Comparison of ENCODE assay signal across 9 mouse cellular contexts in genomic region chr7:18746189-18746860, GRCm38 (mm10). TPM values are rescaled to one million over a fixed set of nuclear protein-coding genes. Genes with fewer than 3 reads are reported as not detected.
DNase-seq lines count a peak whose midpoint lies in the region; ATAC-seq and TF ChIP-seq lines count a peak whose summit lies in the region.
"Had no signal": no experiment of that assay in that cellular context is flagged by ENCODE, and none has a peak within 500 bp of the region (broad histone marks: within the 10 kb centered on the region; RNA-seq: fewer than 3 reads in every experiment).

No protein-coding gene starts in this region.

- peaks cover 27% of the 10 kb centered on the region for H3K4me1 ChIP-seq in forebrain, embryonic 10.5 days
- H3K4me1 ChIP-seq in intestine, embryonic 15.5 days (replicated peaks), result no peaks in the 10 kb centered on the region; the same call in 1 of the 2 replicates

- peak overlapping the region; percentile 27; the same call in 1 of the 2 replicates for H3K4me3 ChIP-seq in layer of hippocampus, adult 2 months
- H3K4me3 ChIP-seq in forebrain, embryonic 10.5 days, result peak overlapping the region; percentile 45
- peak overlapping the region; percentile 29; the same call in 1 of the 2 replicates for H3K4me3 ChIP-seq in intestine, embryonic 15.5 days (replicated peaks)
- H3K4me3 ChIP-seq: left cerebral cortex, adult 2 months had no signal

- peak overlapping the region; percentile 58 for H3K4me2 ChIP-seq in intestine, embryonic 15.5 days (replicated peaks)

- TF ChIP-seq CTCF in layer of hippocampus, adult 2 months (conservative IDR thresholded peaks at IDR 0.05), result no peak

- H3K9ac ChIP-seq in intestine, embryonic 15.5 days, result no peak overlapping the region

- H3K36me3 ChIP-seq in forebrain, embryonic 10.5 days (replicated peaks), result no peaks in the 10 kb centered on the region
- no peaks in the 10 kb centered on the region for H3K36me3 ChIP-seq in intestine, embryonic 15.5 days

- no peak for DNase-seq in layer of hippocampus, adult 2 months (ENCODE audit: low spot score in 2 of 2)
- no peak for DNase-seq in layer of hippocampus, adult 18-20 months (ENCODE audit: low spot score in 2 of 2)
- peak; percentile 43 for DNase-seq in forebrain, embryonic 10.5 days (ENCODE audit: extremely low spot score, low spot score)
- DNase-seq in lung, postnatal 14 days, result peak; percentile 2
- DNase-seq in B cell, adult 2 months, result no peak
- no peak for DNase-seq in gastrocnemius, adult 18-20 months (ENCODE audit: low spot score)

- peaks cover 24% of the 10 kb centered on the region for H3K27me3 ChIP-seq in forebrain, embryonic 10.5 days (ENCODE audit: poor library complexity, severe bottlenecking)
- H3K27me3 ChIP-seq in intestine, embryonic 15.5 days (replicated peaks), result peaks cover 13% of the 10 kb centered on the region

- H3K9me3 ChIP-seq in forebrain, embryonic 10.5 days, result peaks cover 11% of the 10 kb centered on the region
- H3K9me3 ChIP-seq in intestine, embryonic 15.5 days, result no peaks in the 10 kb centered on the region

- no peak overlapping the region for H3K27ac ChIP-seq in layer of hippocampus, adult 2 months
- H3K27ac ChIP-seq in forebrain, embryonic 10.5 days, result peak overlapping the region; percentile 77
- no peak overlapping the region for H3K27ac ChIP-seq in intestine, embryonic 15.5 days
- H3K27ac ChIP-seq: left cerebral cortex, adult 2 months had no signal

- WGBS in forebrain, embryonic 10.5 days, result 7% methylated on average over 20 of the region's 20 CpGs
- 10% methylated on average over 20 of the region's 20 CpGs for WGBS in intestine, embryonic 15.5 days

- peak; percentile 83 for ATAC-seq in intestine, embryonic 15.5 days
- ATAC-seq in megakaryocyte progenitor cell, adult 5-6 weeks (replicated peaks; ENCODE audit: poor library complexity), result no peak

RNA-seq across cellular contexts. Expression of gene Psg22, which starts 28.4 kb away (rescaled TPM):
- not detected for total RNA-seq in layer of hippocampus, adult 2 months (2021)
- total RNA-seq in layer of hippocampus, adult 18-20 months (2021), result not detected
- polyA plus RNA-seq in forebrain, embryonic 10.5 days (2016; fragmentation: Nextera tagmentation; extraction: Ambion mirVana), result not detected in 2 replicates
- polyA plus RNA-seq in intestine, embryonic 15.5 days (2015; fragmentation: Nextera tagmentation; extraction: Ambion mirVana), result not detected in 2 replicates
- not detected in 2 replicates for total RNA-seq in megakaryocyte progenitor cell, adult 5-6 weeks (2015)
- total RNA-seq in megakaryocyte progenitor cell, adult 5-6 weeks (2017), result not detected in 2 replicates
- not detected for total RNA-seq in gastrocnemius, adult 18-20 months (2021)
- total RNA-seq: left cerebral cortex, adult 2 months had no signal

RNA-seq across cellular contexts. Expression of gene Psg19, which starts 52.0 kb away (rescaled TPM):
- total RNA-seq in layer of hippocampus, adult 2 months (2021), result not detected
- total RNA-seq in layer of hippocampus, adult 18-20 months (2021), result not detected
- not detected in 2 replicates for polyA plus RNA-seq in forebrain, embryonic 10.5 days (2016; fragmentation: Nextera tagmentation; extraction: Ambion mirVana)
- polyA plus RNA-seq in intestine, embryonic 15.5 days (2015; fragmentation: Nextera tagmentation; extraction: Ambion mirVana), result not detected in 2 replicates
- total RNA-seq in megakaryocyte progenitor cell, adult 5-6 weeks (2015), result not detected in 2 replicates
- total RNA-seq in megakaryocyte progenitor cell, adult 5-6 weeks (2017), result not detected in 2 replicates
- total RNA-seq in gastrocnemius, adult 18-20 months (2021), result not detected
- total RNA-seq: left cerebral cortex, adult 2 months had no signal

Comparison
In these comparisons a context has a peak if more than half of its experiments do, and no peak if none do; other contexts are left out.
1. DNase-seq: peak in forebrain, embryonic 10.5 days (single experiment) and lung, postnatal 14 days (single experiment); none in layer of hippocampus, adult 2 months (0 of 2), layer of hippocampus, adult 18-20 months (0 of 2), B cell, adult 2 months (0 of 2) and gastrocnemius, adult 18-20 months (single experiment).
2. Peak in every context shown above with its lines, with median percentiles within 50 percentile points of each other: H3K4me3 ChIP-seq.